Mouse (Mus musculus) lung, postnatal 14 days (tissue): Measurements from ENCODE around the gene Rasd2.

Experiments
- DNase-seq: peaks from one replicate; pipeline ENCODE4 v3.0.0; 2021

The Rasd2 gene

GRCm38 (mm10) chr8:75213686-75214085, at the start of gene Rasd2:
Gene Rasd2, plus strand, starts transcription at chr8:75213944.
- DNase-seq = no peak

GRCm38 (mm10) chr8:75169363-75169762, 44.4 kb upstream of the Rasd2 start:
- no peak for DNase-seq

- no peak for DNase-seq
These were observed 41.6 kb upstream of the Rasd2 start for GRCm38 (mm10) chr8:75172009-75172685.

GRCm38 (mm10) chr8:75193022-75193421, 20.7 kb upstream of the Rasd2 start:
- no peak for DNase-seq

- DNase-seq = no peak
These were observed 19.2 kb upstream of the Rasd2 start for GRCm38 (mm10) chr8:75194473-75195071.

GRCm38 (mm10) chr8:75197170-75197569, 16.6 kb upstream of the Rasd2 start:
- DNase-seq = no peak

- DNase-seq = no peak
These were observed 15.9 kb upstream of the Rasd2 start for GRCm38 (mm10) chr8:75197862-75198261.

GRCm38 (mm10) chr8:75198300-75198699, 15.4 kb upstream of the Rasd2 start:
- no peak for DNase-seq

- DNase-seq = no peak
These were observed 14.6 kb upstream of the Rasd2 start for GRCm38 (mm10) chr8:75198988-75199765.

GRCm38 (mm10) chr8:75199914-75200313, 13.8 kb upstream of the Rasd2 start:
- DNase-seq = no peak

GRCm38 (mm10) chr8:75202041-75202656, 11.6 kb upstream of the Rasd2 start:
- no peak for DNase-seq

- DNase-seq = no peak
These were observed 10.8 kb upstream of the Rasd2 start for GRCm38 (mm10) chr8:75202913-75203312.

- no peak for DNase-seq
These were observed 10.3 kb upstream of the Rasd2 start for GRCm38 (mm10) chr8:75203420-75203819.

GRCm38 (mm10) chr8:75204190-75204868, 9.4 kb upstream of the Rasd2 start:
- no peak for DNase-seq

GRCm38 (mm10) chr8:75211461-75211860, 2.3 kb upstream of the Rasd2 start:
- DNase-seq = peak; percentile 81

- DNase-seq = peak; percentile 85
These were observed 975 bp upstream of the Rasd2 start for GRCm38 (mm10) chr8:75212631-75213306.

GRCm38 (mm10) chr8:75213307-75213651, 465 bp upstream of the Rasd2 start:
- no peak for DNase-seq

GRCm38 (mm10) chr8:75215046-75215445, 1.3 kb downstream of the Rasd2 start:
- DNase-seq = no peak

GRCm38 (mm10) chr8:75215931-75216330, 2.2 kb downstream of the Rasd2 start:
- no peak for DNase-seq

- DNase-seq = no peak
These were observed 3.1 kb downstream of the Rasd2 start for GRCm38 (mm10) chr8:75216886-75217285.

- peak; percentile 84 for DNase-seq
These were observed 4.2 kb downstream of the Rasd2 start for GRCm38 (mm10) chr8:75217969-75218368.
